Mouse (Mus musculus) heart, embryonic 13.5 days (tissue): ENCODE measurements at regions not wholly inside any gene's neighbourhood (a gene's known extent, or its start where the extent isn't known, plus 50 kb on each side); places are given as distances from the start of the nearest gene placed in this dataset.
"Not testable (repeated sequence)": the region's sequence is repeated elsewhere in the genome, so short reads cannot be mapped to it uniquely, and the experiment has no call there.

Experiments
- ATAC-seq: fragments of 200-750 bp; cut with Nextera tagmentation; 2 replicates; pipeline ENCODE4 v1.8.0; 2017; ENCODE audit warnings: moderate TSS enrichment; ENCODE audit not compliant: insufficient number of reproducible peaks, low FRiP score, low TSS enrichment; ENCODE audit errors: extremely low read depth
- H3K27ac ChIP-seq: fragments of 300-500 bp; sonication (generic); replicated peaks from 2 replicates; pipeline ENCODE4 v1.5.1; 2015; ENCODE audit warnings: moderate library complexity, mild to moderate bottlenecking, inconsistent platforms
- H3K27me3 ChIP-seq: fragments of 300-500 bp; sonication (generic); replicated peaks from 2 replicates; pipeline ENCODE4 v1.6.1; 2015; ENCODE audit warnings: mild to moderate bottlenecking, inconsistent platforms
- H3K36me3 ChIP-seq: fragments of 300-500 bp; sonication (generic); 2 replicates; pipeline ENCODE4 v1.6.1; 2015; ENCODE audit warnings: mild to moderate bottlenecking, inconsistent platforms
- H3K4me1 ChIP-seq: fragments of 300-500 bp; sonication (generic); 2 replicates; pipeline ENCODE4 v1.6.1; 2015; ENCODE audit warnings: inconsistent platforms
- H3K4me2 ChIP-seq: fragments of 300-500 bp; sonication (generic); 2 replicates; pipeline ENCODE4 v1.6.1; 2015; ENCODE audit warnings: inconsistent platforms, mild to moderate bottlenecking, moderate library complexity
- H3K4me3 ChIP-seq: fragments of 300-500 bp; sonication (generic); 2 replicates; pipeline ENCODE4 v1.5.1; 2015; ENCODE audit warnings: moderate library complexity, mild to moderate bottlenecking, inconsistent platforms
- H3K9ac ChIP-seq: fragments of 300-500 bp; sonication (generic); 2 replicates; pipeline ENCODE4 v1.6.1; 2015; ENCODE audit warnings: inconsistent platforms, mild to moderate bottlenecking, moderate library complexity
- H3K9me3 ChIP-seq: fragments of 300-500 bp; sonication (generic); 2 replicates; pipeline ENCODE4 v1.6.1; 2016; ENCODE audit warnings: inconsistent platforms
- WGBS: fragments of 180-500 bp; shearing (Covaris S2); methylation state at CpG from one replicate; pipeline ENCODE4 v1.1.7; 2015; ENCODE audit warnings: mixed read lengths; 5-methylcytosine and 5-hydroxymethylcytosine counted together

- Histone ChIP-seq H3K9me3 (0 out of 2 replicates have a peak, but pooled peaks cover 3% of the 10 kb centered on the region), H3K4me2 (no peak overlapping the region), H3K4me3 (no peak overlapping the region), H3K4me1 (no peaks in the 10 kb centered on the region), H3K27ac (0 out of 2 replicates have a peak overlapping the region, but pooled peaks have one; percentile 15), H3K27me3 (no peaks in the 10 kb centered on the region), H3K36me3 (no peaks in the 10 kb centered on the region), H3K9ac (no peak overlapping the region)
- 63% methylated on average over 4 of the region's 4 CpGs for WGBS
- ATAC-seq = no peak
Observed at GRCm38 (mm10) chr3:31508471-31508870, 198.3 kb upstream of the Slc7a14 start.

DNA sequence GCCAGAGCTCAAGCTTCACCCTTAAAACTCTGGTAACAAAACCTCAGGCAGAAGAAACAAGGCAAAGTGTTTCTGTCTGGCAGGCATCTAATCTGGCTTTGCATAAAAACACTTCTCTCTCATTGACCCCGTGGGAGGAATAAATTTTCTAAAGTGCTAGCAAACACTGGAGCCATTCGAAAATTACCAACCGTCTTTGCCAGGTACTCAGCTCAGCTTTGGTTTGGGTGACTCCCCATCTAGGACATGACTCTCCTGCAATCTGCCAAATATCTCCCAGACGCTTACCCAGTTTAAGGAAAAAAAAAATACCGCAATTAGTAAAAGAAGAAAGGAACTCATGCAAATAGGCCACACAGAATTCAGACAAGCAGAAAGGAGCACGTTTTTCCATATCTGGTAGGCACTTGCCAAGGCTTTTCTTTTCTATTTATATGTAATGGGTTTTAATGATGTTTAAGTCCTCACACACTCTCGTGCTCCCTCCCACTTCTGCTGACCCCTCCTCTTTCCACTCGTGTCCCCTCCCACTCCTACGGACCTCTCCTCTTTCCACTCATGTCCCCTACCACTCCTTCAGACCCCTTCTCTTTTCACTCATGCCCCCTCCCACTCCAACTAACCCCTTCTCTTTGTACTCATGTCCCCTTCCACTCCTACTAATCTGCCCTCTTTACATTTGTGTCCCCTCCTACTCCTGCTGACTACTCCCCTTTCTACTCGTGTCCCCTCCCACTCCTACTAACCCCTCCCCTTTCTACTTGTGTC, 189.2 kb upstream of the Slc7a14 start:
- Histone ChIP-seq H3K27me3 (no peaks in the 10 kb centered on the region), H3K9ac (no peak overlapping the region), H3K36me3 (no peaks in the 10 kb centered on the region), H3K4me1 (no peaks in the 10 kb centered on the region), H3K4me2 (no peak overlapping the region), H3K9me3 (peaks cover 15% of the 10 kb centered on the region), H3K4me3 (no peak overlapping the region), H3K27ac (no peak overlapping the region)
- 64% methylated on average over 10 of the region's 10 CpGs for WGBS
- ATAC-seq = no peak

- no peak overlapping the region for H3K27ac ChIP-seq
- H3K4me1 ChIP-seq = no peaks in the 10 kb centered on the region
- peaks cover 15% of the 10 kb centered on the region for H3K9me3 ChIP-seq
- 78% methylated on average over 1 of the region's 1 CpGs for WGBS
- H3K4me3 ChIP-seq = no peak overlapping the region
- H3K9ac ChIP-seq = no peak overlapping the region
- no peaks in the 10 kb centered on the region for H3K27me3 ChIP-seq
- ATAC-seq = no peak
- no peak overlapping the region for H3K4me2 ChIP-seq
- H3K36me3 ChIP-seq = no peaks in the 10 kb centered on the region
Observed at GRCm38 (mm10) chr3:31495287-31495686, 185.1 kb upstream of the Slc7a14 start.

DNA sequence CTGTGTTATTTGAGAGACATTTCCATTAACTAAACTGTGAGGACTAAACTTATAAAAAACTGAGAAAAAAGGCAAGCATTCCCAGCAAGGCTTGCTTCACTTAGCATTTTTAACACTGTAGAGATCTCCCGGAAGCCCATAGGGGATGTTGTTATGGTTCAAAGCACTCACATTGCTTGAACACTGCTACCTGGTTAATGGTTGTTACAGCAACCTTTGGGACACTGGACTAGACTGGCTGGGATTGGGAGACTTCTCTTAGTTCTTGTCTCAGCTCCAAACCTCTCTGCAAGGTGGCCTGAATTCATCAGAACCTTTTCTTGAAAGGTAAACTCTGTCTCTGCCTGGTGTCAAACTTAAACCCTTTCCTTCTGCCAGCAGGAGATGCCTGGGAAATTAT, 184.5 kb upstream of the Slc7a14 start:
- Histone ChIP-seq H3K36me3 (no peaks in the 10 kb centered on the region), H3K27ac (no peak overlapping the region), H3K9me3 (peaks cover 15% of the 10 kb centered on the region), H3K4me3 (no peak overlapping the region), H3K27me3 (no peaks in the 10 kb centered on the region), H3K4me1 (no peaks in the 10 kb centered on the region), H3K9ac (no peak overlapping the region), H3K4me2 (no peak overlapping the region)
- no peak for ATAC-seq
- 79% methylated on average over 1 of the region's 1 CpGs for WGBS

DNA sequence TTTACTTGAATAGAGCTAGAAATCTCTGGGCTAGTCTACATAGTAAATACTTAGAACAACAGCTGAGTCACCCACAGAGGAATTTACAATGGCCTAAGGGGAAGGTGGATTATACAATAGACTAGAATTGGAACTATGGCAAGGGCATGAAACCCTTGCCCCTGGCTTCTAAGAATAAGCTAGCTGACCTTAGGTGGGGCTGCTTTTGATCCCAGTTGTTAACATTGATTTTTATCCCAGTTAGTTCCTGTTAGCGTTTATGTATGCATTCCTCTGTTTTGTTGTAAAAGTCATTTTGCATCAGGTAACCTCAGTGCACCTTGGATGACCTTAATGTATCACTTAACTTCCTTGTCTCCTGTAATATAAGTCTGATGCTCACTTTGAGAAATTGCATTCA, 181.6 kb upstream of the Slc7a14 start:
- not testable (repeated sequence) for H3K27ac ChIP-seq, H3K4me1 ChIP-seq, H3K27me3 ChIP-seq, H3K4me3 ChIP-seq, H3K36me3 ChIP-seq, H3K9ac ChIP-seq, ATAC-seq, H3K4me2 ChIP-seq
- WGBS = 75% methylated on average over 1 of the region's 1 CpGs
- peaks cover 11% of the 10 kb centered on the region for H3K9me3 ChIP-seq

GRCm38 (mm10) chr3:31487596-31487995, 177.4 kb upstream of the Slc7a14 start:
- H3K27ac ChIP-seq = no peak overlapping the region
- no peaks in the 10 kb centered on the region for H3K27me3 ChIP-seq
- no peaks in the 10 kb centered on the region for H3K9me3 ChIP-seq
- no peaks in the 10 kb centered on the region for H3K36me3 ChIP-seq
- whole genome bisulfite sequencing = 78% methylated on average over 6 of the region's 6 CpGs
- H3K9ac ChIP-seq = no peak overlapping the region
- H3K4me3 ChIP-seq = no peak overlapping the region
- no peaks in the 10 kb centered on the region for H3K4me1 ChIP-seq
- H3K4me2 ChIP-seq = no peak overlapping the region
- no peak for ATAC-seq

- Histone ChIP-seq H3K36me3 (no peaks in the 10 kb centered on the region), H3K4me2 (no peak overlapping the region), H3K4me3 (no peak overlapping the region), H3K9ac (no peak overlapping the region), H3K4me1 (no peaks in the 10 kb centered on the region), H3K27me3 (no peaks in the 10 kb centered on the region), H3K9me3 (no peaks in the 10 kb centered on the region), H3K27ac (no peak overlapping the region)
- WGBS = 45% methylated on average over 3 of the region's 3 CpGs
- ATAC-seq = no peak
Observed at GRCm38 (mm10) chr3:31481964-31482363, 171.8 kb upstream of the Slc7a14 start.

DNA sequence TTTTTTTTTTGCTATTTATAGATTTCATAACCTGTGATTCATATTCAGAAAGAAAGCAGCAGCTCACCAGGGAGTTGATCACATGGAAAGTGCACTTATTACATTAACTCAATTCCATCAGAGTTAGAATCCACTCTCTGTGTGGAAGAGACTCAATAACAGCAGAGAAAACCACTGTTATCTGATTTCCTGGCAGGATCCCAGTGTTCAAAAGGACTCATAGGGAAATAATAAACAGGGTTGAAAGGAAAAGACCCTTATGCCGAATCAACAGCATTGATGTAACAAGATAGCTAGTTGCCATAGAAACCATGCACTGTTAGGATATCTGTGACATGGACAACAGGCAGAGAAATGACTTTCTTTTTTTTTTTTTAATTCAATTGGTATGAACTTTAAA, 157.7 kb upstream of the Slc7a14 start:
- H3K27me3 ChIP-seq = no peaks in the 10 kb centered on the region
- no peaks in the 10 kb centered on the region for H3K4me1 ChIP-seq
- WGBS = 53% methylated on average over 1 of the region's 1 CpGs
- no peak overlapping the region for H3K9ac ChIP-seq
- no peak overlapping the region for H3K4me3 ChIP-seq
- no peak for ATAC-seq
- no peak overlapping the region for H3K4me2 ChIP-seq
- H3K36me3 ChIP-seq = no peaks in the 10 kb centered on the region
- H3K9me3 ChIP-seq = no peaks in the 10 kb centered on the region
- no peak overlapping the region for H3K27ac ChIP-seq

DNA sequence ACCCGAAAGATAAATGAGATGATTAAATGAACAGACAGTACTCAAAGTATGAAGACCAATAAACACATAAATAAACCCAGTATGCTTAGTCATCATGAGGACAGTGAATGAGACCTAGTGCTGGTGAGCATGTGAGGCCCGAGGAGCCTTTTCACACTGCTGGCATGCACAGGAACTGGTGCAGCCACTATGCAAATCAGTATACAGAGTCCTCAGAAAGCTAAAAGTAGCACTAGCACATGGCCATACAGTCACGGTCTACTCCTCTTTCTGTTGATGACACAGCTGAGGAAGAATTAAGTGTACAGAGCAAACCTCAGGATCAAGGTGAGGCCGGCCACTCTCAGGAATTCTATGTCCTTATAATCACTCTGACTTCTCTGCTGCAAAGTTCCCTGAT, 154.1 kb upstream of the Slc7a14 start:
- Histone ChIP-seq H3K4me1 (no peaks in the 10 kb centered on the region), H3K4me3 (no peak overlapping the region), H3K36me3 (no peaks in the 10 kb centered on the region), H3K4me2 (no peak overlapping the region), H3K27me3 (no peaks in the 10 kb centered on the region; the same call in 1 of the 2 replicates), H3K27ac (no peak overlapping the region), H3K9me3 (no peaks in the 10 kb centered on the region), H3K9ac (no peak overlapping the region)
- 60% methylated on average over 4 of the region's 4 CpGs for WGBS
- ATAC-seq = no peak

- Histone ChIP-seq H3K4me2 (no peak overlapping the region), H3K4me1 (no peaks in the 10 kb centered on the region), H3K27ac (no peak overlapping the region), H3K27me3 (peaks cover 4% of the 10 kb centered on the region), H3K9ac (no peak overlapping the region), H3K4me3 (no peak overlapping the region), H3K36me3 (no peaks in the 10 kb centered on the region), H3K9me3 (peaks cover 2% of the 10 kb centered on the region; the same call in 1 of the 2 replicates)
- WGBS = 57% methylated on average over 5 of the region's 5 CpGs
- ATAC-seq = no peak
Observed at GRCm38 (mm10) chr3:31459456-31459855, 149.3 kb upstream of the Slc7a14 start.

DNA sequence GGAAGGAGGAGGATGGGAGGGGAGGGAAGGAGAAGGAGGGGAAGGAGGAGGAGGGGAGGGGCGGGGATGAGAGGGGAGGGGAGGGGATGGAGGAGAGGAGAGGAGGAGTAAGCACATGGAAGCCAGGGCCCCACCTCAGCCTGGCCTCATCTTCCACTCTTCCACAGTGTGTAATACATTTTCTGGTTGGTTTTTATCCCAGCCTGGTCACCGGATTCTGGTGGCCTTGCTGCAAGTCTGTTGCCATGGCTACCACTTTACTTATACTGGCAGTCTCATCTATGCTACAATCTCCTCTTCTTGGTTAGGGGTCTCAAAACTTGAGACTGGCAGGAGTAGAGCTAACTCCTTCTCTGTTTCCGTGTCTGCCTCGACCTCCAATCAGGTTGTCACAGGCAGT, 147.8 kb upstream of the Slc7a14 start:
- H3K4me3 ChIP-seq = no peak overlapping the region
- ATAC-seq = no peak
- WGBS = 63% methylated on average over 3 of the region's 4 CpGs

DNA sequence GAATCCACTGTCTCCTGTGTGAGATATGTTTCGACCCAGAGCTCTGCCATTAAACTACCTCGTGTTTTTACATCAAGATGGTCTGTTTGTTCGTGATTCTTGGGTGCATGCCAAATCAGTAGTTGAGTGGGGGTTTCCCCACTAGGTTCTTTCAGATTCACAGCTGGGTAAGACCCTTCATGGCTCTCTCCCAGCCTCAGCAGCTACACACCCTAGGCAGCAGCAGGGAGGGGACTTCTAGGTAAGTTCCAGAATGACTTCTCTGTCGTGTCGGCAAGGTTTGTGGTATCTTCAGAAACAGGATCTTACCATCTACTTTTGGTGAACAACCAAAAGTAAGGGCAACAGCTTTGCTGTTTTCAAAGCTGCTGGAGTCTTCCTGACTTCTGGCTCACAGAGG, 144.9 kb upstream of the Slc7a14 start:
- WGBS = 69% methylated on average over 5 of the region's 5 CpGs
- Histone ChIP-seq H3K9ac (no peak overlapping the region), H3K4me3 (no peak overlapping the region), H3K4me1 (no peaks in the 10 kb centered on the region), H3K9me3 (peaks cover 13% of the 10 kb centered on the region; the same call in 1 of the 2 replicates), H3K36me3 (no peaks in the 10 kb centered on the region), H3K4me2 (no peak overlapping the region), H3K27ac (no peak overlapping the region), H3K27me3 (peaks cover 4% of the 10 kb centered on the region)
- ATAC-seq = no peak

More for the DNA sequence above, 147.8 kb upstream of the Slc7a14 start:
- Histone ChIP-seq H3K36me3 (no peaks in the 10 kb centered on the region), H3K4me2 (no peak overlapping the region), H3K9me3 (peaks cover 3% of the 10 kb centered on the region; the same call in 1 of the 2 replicates), H3K27me3 (peaks cover 4% of the 10 kb centered on the region), H3K27ac (no peak overlapping the region), H3K4me1 (no peaks in the 10 kb centered on the region), H3K9ac (no peak overlapping the region)
